Mouse (Mus musculus) monocyte, adult 5-6 weeks (primary cell): ENCODE measurements around the gene Slfn8. TPM values are rescaled to one million over a fixed set of nuclear protein-coding genes. Genes with fewer than 3 reads are reported as not detected.
"Not testable (repeated sequence)": the region's sequence is repeated elsewhere in the genome, so short reads cannot be mapped to it uniquely, and the experiment has no call there.

Source experiments
- ATAC-seq: fragments of 153-309, 156-312 bp; replicated peaks from 2 replicates; pipeline ENCODE4 v1.8.0; 2017; ENCODE audit warnings: mild to moderate bottlenecking; ENCODE audit not compliant: low TSS enrichment, insufficient number of reproducible peaks, severe bottlenecking, poor library complexity, low FRiP score
- total RNA-seq: library from RNA; stranded (forward); fragments of 200-1000, 200-491, 200-594 nt; gene quantifications from 3 replicates; pipeline ENCODE4 v1.2.3, GENCODE M21; 2017

Slfn8 gene
- total RNA-seq, result 32.7 to 79.3 TPM (median 34.1 TPM) in 3 replicates

DNA sequence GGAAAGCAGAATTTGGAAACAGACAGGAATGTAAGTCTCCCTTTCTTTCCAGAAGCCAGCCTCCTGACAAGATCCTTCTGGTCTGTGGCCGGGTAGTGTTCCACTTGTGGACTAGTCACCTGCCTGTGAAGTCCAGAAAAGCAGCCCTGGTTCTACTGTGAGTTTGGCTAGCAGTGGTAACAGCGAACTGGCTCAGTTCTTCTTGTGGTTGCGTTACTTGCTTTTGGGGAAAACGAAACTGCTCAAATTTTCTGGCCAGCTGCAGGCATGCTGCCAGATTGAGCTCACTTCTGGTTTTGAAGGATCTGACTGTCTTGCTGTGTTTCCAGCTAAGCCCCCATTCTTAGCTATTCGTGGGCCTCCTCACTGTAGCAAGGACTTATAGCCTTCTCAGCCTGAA, at the start of gene Slfn8:
Slfn8 (minus strand) TSS at position 190 of the 400 bp plus-strand sequence.
- peak; percentile 77 for ATAC-seq

GRCm38 (mm10) chr11:83067982-83068694, 47.5 kb upstream of the Slfn8 start:
- no peak for ATAC-seq

DNA sequence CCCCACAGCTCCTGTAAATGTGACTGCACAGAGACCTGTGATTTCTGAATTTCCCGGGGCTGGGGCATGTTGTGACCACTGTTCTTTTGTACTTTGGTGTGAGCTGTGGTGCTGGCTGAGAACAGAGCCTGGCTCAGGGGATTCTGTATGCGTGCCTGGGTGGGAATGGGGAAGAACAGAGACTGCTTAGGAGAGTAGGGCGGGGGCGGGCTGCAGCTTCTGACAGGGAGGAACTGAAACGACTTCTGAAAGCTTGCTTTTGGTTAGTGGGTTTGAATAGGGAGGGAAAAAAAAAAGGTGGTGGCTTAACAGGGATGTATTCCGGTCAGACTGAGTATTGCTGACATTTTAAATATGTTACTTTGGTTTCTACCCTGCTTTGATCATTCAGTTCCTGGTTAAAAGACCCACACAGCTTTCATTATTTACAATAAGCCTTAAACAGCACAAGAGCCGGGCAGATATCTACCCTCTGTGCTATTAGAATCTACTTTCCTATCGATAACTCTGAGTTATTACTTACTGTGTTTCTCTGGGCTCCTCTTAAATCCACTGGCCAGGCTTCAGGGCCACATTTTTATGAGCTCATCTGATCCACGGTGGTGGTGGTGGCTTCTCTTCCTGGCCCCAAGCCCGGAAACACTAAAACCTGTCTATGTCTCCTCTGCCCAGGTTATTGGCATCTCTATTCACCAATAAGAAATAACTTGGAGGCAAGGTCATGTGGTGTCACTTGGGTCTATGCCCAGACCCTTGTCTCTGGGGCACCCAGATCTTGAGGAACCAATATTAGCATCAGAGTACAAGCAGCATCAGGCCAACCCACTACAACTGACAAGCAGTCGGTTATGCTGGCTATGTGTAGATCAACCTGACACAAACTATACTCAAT, 46.3 kb upstream of the Slfn8 start:
- ATAC-seq, result peak; percentile 66

- ATAC-seq, result 0 out of 2 replicates have a peak, but pooled peaks have one; percentile 2
Observed at GRCm38 (mm10) chr11:83065441-83066344, 45.1 kb upstream of the Slfn8 start.

DNA sequence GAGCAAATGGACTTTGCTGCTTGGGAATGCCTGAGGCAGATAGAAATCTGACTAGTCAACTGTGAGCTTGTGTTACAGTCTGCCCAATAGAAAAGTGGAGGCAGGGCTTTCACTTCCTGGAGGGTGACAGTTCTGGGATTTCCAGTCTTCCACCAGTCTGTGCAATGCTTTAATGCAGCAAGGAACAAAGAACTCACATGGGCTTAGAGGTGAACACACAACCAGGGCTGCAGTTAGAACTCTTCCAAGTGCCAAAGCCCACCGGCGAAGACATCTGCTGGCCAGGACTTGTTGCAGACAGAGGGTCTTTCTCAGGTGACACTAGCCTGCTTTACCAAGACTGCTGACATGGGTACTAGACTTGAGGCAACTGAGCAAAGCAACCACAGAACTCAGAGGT, 44.3 kb upstream of the Slfn8 start, which contains the start of gene Slfn2:
Slfn2 (plus strand) TSS at position 167 of the 400 bp plus-strand sequence.
- peak; percentile 37 for ATAC-seq

DNA sequence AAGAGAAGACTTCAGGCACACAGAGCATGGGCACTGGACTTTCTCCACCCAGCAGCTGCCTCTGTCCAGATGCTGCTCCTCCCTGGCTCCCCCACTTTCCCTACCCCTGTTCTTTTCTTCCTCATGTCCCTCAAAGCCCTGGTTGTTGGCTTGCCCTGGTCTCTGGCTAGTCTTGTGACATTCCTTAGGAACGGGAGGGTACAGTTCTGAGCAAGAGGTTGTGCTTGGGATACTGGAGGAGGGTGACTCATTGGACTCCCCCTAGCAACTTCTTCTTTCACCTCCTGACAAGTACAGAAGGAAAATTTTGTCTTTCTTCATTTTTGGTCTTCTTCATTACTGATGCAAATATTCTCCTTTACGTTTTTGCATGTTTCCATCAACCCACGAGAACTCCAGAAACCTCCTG, 43.3 kb upstream of the Slfn8 start:
- peak; percentile 30 for ATAC-seq

GRCm38 (mm10) chr11:83063126-83063525, 42.5 kb upstream of the Slfn8 start:
- peak; percentile 18; the same call in 1 of the 2 replicates for ATAC-seq

- no peak for ATAC-seq
Observed at GRCm38 (mm10) chr11:83061806-83062205, 41.2 kb upstream of the Slfn8 start.

GRCm38 (mm10) chr11:83060412-83061020, 39.9 kb upstream of the Slfn8 start:
- no peak for ATAC-seq

- peak; percentile 92 for ATAC-seq
Observed at GRCm38 (mm10) chr11:83057863-83058262, 37.3 kb upstream of the Slfn8 start.

- peak; percentile 47; the same call in 1 of the 2 replicates for ATAC-seq
Observed at GRCm38 (mm10) chr11:83045642-83046041, 25.0 kb upstream of the Slfn8 start.

- no peak for ATAC-seq
Observed at GRCm38 (mm10) chr11:83043891-83044290, 23.3 kb upstream of the Slfn8 start.

DNA sequence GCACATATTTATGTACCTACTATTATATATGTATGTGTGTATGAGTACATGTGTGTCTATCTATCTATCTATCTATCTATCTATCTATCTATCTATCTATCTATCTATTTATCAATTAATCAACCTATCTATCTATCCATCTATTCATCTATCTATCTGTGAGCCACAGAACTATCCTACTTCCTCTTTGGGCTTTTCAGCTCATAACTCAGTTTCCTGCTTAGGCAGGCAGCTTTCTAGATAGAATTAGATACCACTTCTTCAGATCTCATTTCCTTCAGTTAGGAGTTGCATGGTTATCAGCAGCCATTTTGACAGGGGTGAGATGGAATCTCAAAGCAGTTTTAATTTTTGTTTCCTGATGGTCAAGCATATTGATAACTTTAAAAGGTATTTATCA, 20.4 kb upstream of the Slfn8 start:
- ATAC-seq, result no peak

- peak; percentile 61; the same call in 1 of the 2 replicates for ATAC-seq
Observed at GRCm38 (mm10) chr11:83040325-83040724, 19.7 kb upstream of the Slfn8 start.

- no peak for ATAC-seq
Observed at GRCm38 (mm10) chr11:83039796-83040195, 19.2 kb upstream of the Slfn8 start.

GRCm38 (mm10) chr11:83039156-83039555, 18.5 kb upstream of the Slfn8 start:
- no peak for ATAC-seq

- not testable (repeated sequence) for ATAC-seq
Observed at GRCm38 (mm10) chr11:83038686-83039085, 18.1 kb upstream of the Slfn8 start.
